Mouse (Mus musculus): ENCODE measurements around the gene Ctnna2. TPM values are rescaled to one million over a fixed set of nuclear protein-coding genes. Genes with fewer than 3 reads are reported as not detected.

Gene Ctnna2
- polyA plus RNA-seq, 1 experiment from 2014 or later = 127 TPM

- H3K4me1 ChIP-seq = peaks cover under 1% of the 10 kb centered on the region; the same call in 1 of the 2 replicates
- no peak overlapping the region for H3K4me2 ChIP-seq (replicated peaks)
- ATAC-seq (replicated peaks) = 0 out of 2 replicates have a peak, but pooled peaks have one; percentile 35
- H3K9ac ChIP-seq (replicated peaks) = no peak overlapping the region
- H3K36me3 ChIP-seq = no peaks in the 10 kb centered on the region
- H3K4me3 ChIP-seq = no peak overlapping the region
- H3K27me3 ChIP-seq = no peaks in the 10 kb centered on the region
- WGBS = 16% methylated on average over 6 of the region's 6 CpGs
- no peaks in the 10 kb centered on the region for H3K9me3 ChIP-seq
- no peak overlapping the region for H3K27ac ChIP-seq (replicated peaks)
Observed at GRCm38 (mm10) chr6:77650127-77650526, 329.4 kb downstream of the Ctnna2 start.

GRCm38 (mm10) chr6:77644591-77644990 is 334.9 kb downstream of the Ctnna2 start:
- Histone ChIP-seq H3K4me3 (no peak overlapping the region), H3K9ac (replicated peaks) (no peak overlapping the region), H3K4me2 (replicated peaks) (no peak overlapping the region), H3K27me3 (no peaks in the 10 kb centered on the region), H3K27ac (replicated peaks) (peak overlapping the region; percentile 50; the same call in 1 of the 2 replicates), H3K36me3 (no peaks in the 10 kb centered on the region), H3K4me1 (peaks cover 8% of the 10 kb centered on the region), H3K9me3 (no peaks in the 10 kb centered on the region)
- 42% methylated on average over 4 of the region's 4 CpGs for WGBS
- ATAC-seq (replicated peaks) = no peak; the same call in 1 of the 2 replicates

GRCm38 (mm10) chr6:77638784-77639183 is 340.7 kb downstream of the Ctnna2 start:
- no peak overlapping the region for H3K9ac ChIP-seq (replicated peaks)
- H3K4me3 ChIP-seq = no peak overlapping the region
- ATAC-seq (replicated peaks) = no peak
- H3K4me2 ChIP-seq (replicated peaks) = no peak overlapping the region
- no peaks in the 10 kb centered on the region for H3K9me3 ChIP-seq
- no peaks in the 10 kb centered on the region for H3K4me1 ChIP-seq
- WGBS = 65% methylated on average over 2 of the region's 2 CpGs
- no peaks in the 10 kb centered on the region for H3K27me3 ChIP-seq
- no peak overlapping the region for H3K27ac ChIP-seq (replicated peaks)
- no peaks in the 10 kb centered on the region for H3K36me3 ChIP-seq

GRCm38 (mm10) chr6:77633997-77634396 is 345.5 kb downstream of the Ctnna2 start:
- peak; percentile 78 for ATAC-seq (replicated peaks)
- Histone ChIP-seq H3K27me3 (no peaks in the 10 kb centered on the region), H3K36me3 (no peaks in the 10 kb centered on the region), H3K27ac (replicated peaks) (no peak overlapping the region), H3K9me3 (no peaks in the 10 kb centered on the region), H3K9ac (replicated peaks) (no peak overlapping the region), H3K4me3 (no peak overlapping the region), H3K4me1 (no peaks in the 10 kb centered on the region), H3K4me2 (replicated peaks) (no peak overlapping the region)
- 34% methylated on average over 9 of the region's 9 CpGs for WGBS

GRCm38 (mm10) chr6:77628573-77629192 is 350.8 kb downstream of the Ctnna2 start:
- Histone ChIP-seq H3K9ac (replicated peaks) (no peak overlapping the region), H3K4me1 (no peaks in the 10 kb centered on the region), H3K27ac (replicated peaks) (no peak overlapping the region), H3K27me3 (no peaks in the 10 kb centered on the region), H3K4me2 (replicated peaks) (no peak overlapping the region), H3K4me3 (no peak overlapping the region), H3K36me3 (no peaks in the 10 kb centered on the region), H3K9me3 (no peaks in the 10 kb centered on the region)
- WGBS = 50% methylated on average over 7 of the region's 7 CpGs
- peak; percentile 90 for ATAC-seq (replicated peaks)

- Histone ChIP-seq H3K36me3 (no peaks in the 10 kb centered on the region), H3K9ac (replicated peaks) (no peak overlapping the region), H3K4me1 (peaks cover 14% of the 10 kb centered on the region), H3K27ac (replicated peaks) (no peak overlapping the region), H3K4me3 (no peak overlapping the region), H3K27me3 (no peaks in the 10 kb centered on the region), H3K9me3 (no peaks in the 10 kb centered on the region), H3K4me2 (replicated peaks) (no peak overlapping the region)
- no peak for ATAC-seq (replicated peaks)
- 92% methylated on average over 14 of the region's 14 CpGs for WGBS
Observed at GRCm38 (mm10) chr6:77604642-77605392, 374.7 kb downstream of the Ctnna2 start.

GRCm38 (mm10) chr6:77603914-77604313 is 375.6 kb downstream of the Ctnna2 start:
- Histone ChIP-seq H3K27me3 (no peaks in the 10 kb centered on the region), H3K36me3 (no peaks in the 10 kb centered on the region), H3K9ac (replicated peaks) (no peak overlapping the region), H3K4me2 (replicated peaks) (no peak overlapping the region), H3K4me1 (peaks cover 14% of the 10 kb centered on the region), H3K27ac (replicated peaks) (no peak overlapping the region; the same call in 1 of the 2 replicates), H3K9me3 (no peaks in the 10 kb centered on the region), H3K4me3 (no peak overlapping the region)
- WGBS = 23% methylated on average over 1 of the region's 1 CpGs
- ATAC-seq (replicated peaks) = peak; percentile 51

- Histone ChIP-seq H3K9ac (replicated peaks) (no peak overlapping the region), H3K9me3 (no peaks in the 10 kb centered on the region), H3K4me1 (peaks cover 9% of the 10 kb centered on the region), H3K4me3 (no peak overlapping the region), H3K36me3 (no peaks in the 10 kb centered on the region), H3K27ac (replicated peaks) (no peak overlapping the region), H3K27me3 (no peaks in the 10 kb centered on the region), H3K4me2 (replicated peaks) (no peak overlapping the region)
- 65% methylated on average over 2 of the region's 2 CpGs for WGBS
- no peak; the same call in 1 of the 2 replicates for ATAC-seq (replicated peaks)
Observed at GRCm38 (mm10) chr6:77599244-77599643, 380.3 kb downstream of the Ctnna2 start.

GRCm38 (mm10) chr6:77582568-77582967 is 396.9 kb downstream of the Ctnna2 start:
- no peak overlapping the region for H3K4me2 ChIP-seq (replicated peaks)
- no peaks in the 10 kb centered on the region for H3K4me1 ChIP-seq
- H3K9me3 ChIP-seq = no peaks in the 10 kb centered on the region
- H3K27me3 ChIP-seq = no peaks in the 10 kb centered on the region
- no peak overlapping the region for H3K4me3 ChIP-seq
- ATAC-seq (replicated peaks) = no peak
- no peaks in the 10 kb centered on the region for H3K36me3 ChIP-seq
- 47% methylated on average over 4 of the region's 4 CpGs for WGBS
- no peak overlapping the region for H3K9ac ChIP-seq (replicated peaks)
- no peak overlapping the region for H3K27ac ChIP-seq (replicated peaks)

GRCm38 (mm10) chr6:77580926-77581325 is 398.6 kb downstream of the Ctnna2 start:
- no peaks in the 10 kb centered on the region for H3K27me3 ChIP-seq
- no peak overlapping the region for H3K27ac ChIP-seq (replicated peaks)
- no peaks in the 10 kb centered on the region for H3K36me3 ChIP-seq
- no peak overlapping the region for H3K4me3 ChIP-seq
- no peak overlapping the region for H3K4me2 ChIP-seq (replicated peaks)
- no peaks in the 10 kb centered on the region for H3K9me3 ChIP-seq
- no peak overlapping the region for H3K9ac ChIP-seq (replicated peaks)
- H3K4me1 ChIP-seq = no peaks in the 10 kb centered on the region
- ATAC-seq (replicated peaks) = no peak

GRCm38 (mm10) chr6:77578612-77579011 is 400.9 kb downstream of the Ctnna2 start:
- Histone ChIP-seq H3K4me1 (no peaks in the 10 kb centered on the region), H3K27ac (replicated peaks) (no peak overlapping the region), H3K4me2 (replicated peaks) (no peak overlapping the region), H3K27me3 (no peaks in the 10 kb centered on the region), H3K9me3 (no peaks in the 10 kb centered on the region), H3K36me3 (no peaks in the 10 kb centered on the region), H3K9ac (replicated peaks) (no peak overlapping the region), H3K4me3 (no peak overlapping the region)
- no peak for ATAC-seq (replicated peaks)
- WGBS = 67% methylated on average over 1 of the region's 1 CpGs

GRCm38 (mm10) chr6:77577585-77577984 is 401.9 kb downstream of the Ctnna2 start:
- 58% methylated on average over 3 of the region's 3 CpGs for WGBS
- no peaks in the 10 kb centered on the region for H3K4me1 ChIP-seq
- H3K9ac ChIP-seq (replicated peaks) = no peak overlapping the region
- no peak for ATAC-seq (replicated peaks)
- no peak overlapping the region for H3K4me2 ChIP-seq (replicated peaks)
- no peaks in the 10 kb centered on the region for H3K27me3 ChIP-seq
- H3K27ac ChIP-seq (replicated peaks) = no peak overlapping the region
- no peaks in the 10 kb centered on the region for H3K36me3 ChIP-seq
- no peak overlapping the region for H3K4me3 ChIP-seq
- H3K9me3 ChIP-seq = no peaks in the 10 kb centered on the region

Data from forebrain, embryonic 15.5 days (tissue).